Mouse (Mus musculus) ES-Bruce4 (cell line): Measurements from ENCODE around the gene Fgfr2.

Experiments used
- CTCF ChIP-seq: IDR thresholded peaks from one replicate; pipeline ENCODE4 v1.8.1; 2011; ENCODE audit warnings: low read depth, low read length
- EP300 ChIP-seq: IDR thresholded peaks from 2 replicates; pipeline ENCODE4 v1.6.1; 2011; ENCODE audit warnings: low read depth, low read length; ENCODE audit not compliant: insufficient read depth
- POLR2A ChIP-seq: IDR thresholded peaks from one replicate; pipeline ENCODE4 v1.8.1; 2011; ENCODE audit warnings: low read length; ENCODE audit not compliant: insufficient read depth

GRCm38 (mm10) chr7:132810368-132810767 lies 312.8 kb downstream of the Fgfr2 start:
- TF ChIP-seq POLR2A (no peak), CTCF (no peak), EP300 (no peak)
